Mouse (Mus musculus) urinary bladder, postnatal 25 days (tissue): ENCODE data around the gene Mfap1a.
A peak's percentile ranks its signal among the peaks of the same experiment; 100 is the strongest.
"Not testable (repeated sequence)": the region's sequence is repeated elsewhere in the genome, so short reads cannot be mapped to it uniquely, and the experiment has no call there.

Experiments used
- DNase-seq: peaks from one replicate; pipeline ENCODE4 v3.0.0; 2022; ENCODE audit warnings: low spot score

The Mfap1a gene

GRCm38 (mm10) chr2:121505942-121506882 is at the start of gene Mfap1a, which contains the start of gene Wdr76:
Mfap1a (minus strand) TSS chr2:121506665.
Wdr76 (plus strand) TSS chr2:121506723.
- DNase-seq = peak; percentile 72

- no peak for DNase-seq
Observed at GRCm38 (mm10) chr2:121551271-121551670, 44.8 kb upstream of the Mfap1a start.

- no peak for DNase-seq
Observed at GRCm38 (mm10) chr2:121549630-121550029, 43.2 kb upstream of the Mfap1a start.

GRCm38 (mm10) chr2:121544829-121545228 is 38.4 kb upstream of the Mfap1a start:
- DNase-seq = no peak

- no peak for DNase-seq
Observed at GRCm38 (mm10) chr2:121525056-121525455, 18.6 kb upstream of the Mfap1a start.

GRCm38 (mm10) chr2:121522830-121523229 is 16.4 kb upstream of the Mfap1a start:
- not testable (repeated sequence) for DNase-seq

- DNase-seq = no peak
Observed at GRCm38 (mm10) chr2:121522006-121522405, 15.5 kb upstream of the Mfap1a start.

GRCm38 (mm10) chr2:121518711-121519110 is 12.2 kb upstream of the Mfap1a start:
- DNase-seq = not testable (repeated sequence)

GRCm38 (mm10) chr2:121518106-121518505 is 11.6 kb upstream of the Mfap1a start:
- no peak for DNase-seq

- DNase-seq = no peak
Observed at GRCm38 (mm10) chr2:121514211-121514610, 7.7 kb upstream of the Mfap1a start.

GRCm38 (mm10) chr2:121512991-121513765 is 6.7 kb upstream of the Mfap1a start:
- DNase-seq = not testable (repeated sequence)

- no peak for DNase-seq
Observed at GRCm38 (mm10) chr2:121511401-121511800, 4.9 kb upstream of the Mfap1a start.

- peak; percentile 74 for DNase-seq
Observed at GRCm38 (mm10) chr2:121509584-121509983, 3.1 kb upstream of the Mfap1a start.

- DNase-seq = no peak
Observed at GRCm38 (mm10) chr2:121507951-121508330, 1.5 kb upstream of the Mfap1a start.

- DNase-seq = no peak
Observed at GRCm38 (mm10) chr2:121507173-121507950, 897 bp upstream of the Mfap1a start.

- not testable (repeated sequence) for DNase-seq
Observed at GRCm38 (mm10) chr2:121501550-121501949, 4.9 kb downstream of the Mfap1a start.

- DNase-seq = not testable (repeated sequence)
Observed at GRCm38 (mm10) chr2:121484403-121484802, 22.1 kb downstream of the Mfap1a start.

GRCm38 (mm10) chr2:121483576-121483975 is 22.9 kb downstream of the Mfap1a start:
- no peak for DNase-seq

- not testable (repeated sequence) for DNase-seq
Observed at GRCm38 (mm10) chr2:121480916-121481315, 25.5 kb downstream of the Mfap1a start.

- DNase-seq = no peak
Observed at GRCm38 (mm10) chr2:121480498-121480897, 26.0 kb downstream of the Mfap1a start.

- no peak for DNase-seq
Observed at GRCm38 (mm10) chr2:121477491-121478266, 28.8 kb downstream of the Mfap1a start.
